Mouse (Mus musculus): ENCODE measurements at regions not wholly inside any gene's neighbourhood (a gene's known extent, or its start where the extent isn't known, plus 50 kb on each side); places are given as distances from the start of the nearest gene placed in this dataset.
A peak's percentile ranks its signal among the peaks of the same experiment; 100 is the strongest.

- 71% methylated on average over 2 of the region's 2 CpGs for WGBS
- no peak overlapping the region for H3K9ac ChIP-seq (ENCODE audit: low read length)
- ATAC-seq (peak; percentile 37; the same call in 1 of the 2 replicates), DNase-seq (ENCODE audit: low spot score) (peak; percentile 27)
- no peak overlapping the region for H3K27ac ChIP-seq (ENCODE audit: low read depth, low read length)
- no peaks in the 10 kb centered on the region for H3K4me1 ChIP-seq (ENCODE audit: control insufficient read depth, insufficient read depth, low read length)
- no peak overlapping the region for H3K4me2 ChIP-seq (ENCODE audit: low read length)
- H3K36me3 ChIP-seq (ENCODE audit: control insufficient read depth, insufficient read depth, low read length): no peaks in the 10 kb centered on the region
- no peaks in the 10 kb centered on the region for H3K9me3 ChIP-seq (replicated peaks; ENCODE audit: control insufficient read depth, low read length)
- no peak overlapping the region for H3K4me3 ChIP-seq (ENCODE audit: low read depth, low read length)
- H3K27me3 ChIP-seq (replicated peaks; ENCODE audit: control insufficient read depth, insufficient read depth, low read length): no peaks in the 10 kb centered on the region
These were observed 246.0 kb downstream of the Hace1 start for GRCm38 (mm10) chr10:45823612-45824011.

- H3K9me3 ChIP-seq (replicated peaks; ENCODE audit: control insufficient read depth, low read length): no peaks in the 10 kb centered on the region
- WGBS: 94% methylated on average over 2 of the region's 2 CpGs
- no peak overlapping the region for H3K27ac ChIP-seq (ENCODE audit: low read depth, low read length)
These were observed 271.0 kb downstream of the Hace1 start for GRCm38 (mm10) chr10:45848654-45849053.

GRCm38 (mm10) chr10:45849841-45850240, 272.2 kb downstream of the Hace1 start:
- ATAC-seq (no peak), DNase-seq (ENCODE audit: low spot score) (no peak)
- H3K27ac ChIP-seq (ENCODE audit: low read depth, low read length): no peak overlapping the region
- no peaks in the 10 kb centered on the region for H3K27me3 ChIP-seq (replicated peaks; ENCODE audit: control insufficient read depth, insufficient read depth, low read length)
- H3K9me3 ChIP-seq (replicated peaks; ENCODE audit: control insufficient read depth, low read length): no peaks in the 10 kb centered on the region
- no peaks in the 10 kb centered on the region for H3K36me3 ChIP-seq (ENCODE audit: control insufficient read depth, insufficient read depth, low read length)
- WGBS: 82% methylated on average over 1 of the region's 1 CpGs
- H3K4me1 ChIP-seq (ENCODE audit: control insufficient read depth, insufficient read depth, low read length): no peaks in the 10 kb centered on the region
- no peak overlapping the region for H3K9ac ChIP-seq (ENCODE audit: low read length)
- H3K4me3 ChIP-seq (ENCODE audit: low read depth, low read length): no peak overlapping the region
- no peak overlapping the region for H3K4me2 ChIP-seq (ENCODE audit: low read length)

More at GRCm38 (mm10) chr10:45848654-45849053, 271.0 kb downstream of the Hace1 start:
- ATAC-seq (no peak), DNase-seq (ENCODE audit: low spot score) (no peak)
- Histone ChIP-seq H3K27me3 (replicated peaks; ENCODE audit: control insufficient read depth, insufficient read depth, low read length) (no peaks in the 10 kb centered on the region), H3K9ac (ENCODE audit: low read length) (no peak overlapping the region), H3K4me2 (ENCODE audit: low read length) (no peak overlapping the region), H3K4me3 (ENCODE audit: low read depth, low read length) (no peak overlapping the region), H3K36me3 (ENCODE audit: control insufficient read depth, insufficient read depth, low read length) (no peaks in the 10 kb centered on the region), H3K4me1 (ENCODE audit: control insufficient read depth, insufficient read depth, low read length) (no peaks in the 10 kb centered on the region)

- H3K27me3 ChIP-seq (replicated peaks; ENCODE audit: control insufficient read depth, insufficient read depth, low read length): no peaks in the 10 kb centered on the region
- no peak overlapping the region for H3K27ac ChIP-seq (ENCODE audit: low read depth, low read length)
- DNase-seq (ENCODE audit: low spot score) (peak; percentile 38), ATAC-seq (no peak)
- no peaks in the 10 kb centered on the region for H3K4me1 ChIP-seq (ENCODE audit: control insufficient read depth, insufficient read depth, low read length)
- 30% methylated on average over 6 of the region's 6 CpGs for WGBS
- H3K9me3 ChIP-seq (replicated peaks; ENCODE audit: control insufficient read depth, low read length): no peaks in the 10 kb centered on the region
- no peak overlapping the region for H3K9ac ChIP-seq (ENCODE audit: low read length)
- H3K4me3 ChIP-seq (ENCODE audit: low read depth, low read length): no peak overlapping the region
- no peaks in the 10 kb centered on the region for H3K36me3 ChIP-seq (ENCODE audit: control insufficient read depth, insufficient read depth, low read length)
- H3K4me2 ChIP-seq (ENCODE audit: low read length): no peak overlapping the region
These were observed 273.0 kb downstream of the Hace1 start for GRCm38 (mm10) chr10:45850625-45851024.

GRCm38 (mm10) chr10:45852688-45853087, 275.1 kb downstream of the Hace1 start:
- Histone ChIP-seq H3K4me3 (ENCODE audit: low read depth, low read length) (no peak overlapping the region), H3K27ac (ENCODE audit: low read depth, low read length) (no peak overlapping the region), H3K9me3 (replicated peaks; ENCODE audit: control insufficient read depth, low read length) (no peaks in the 10 kb centered on the region), H3K4me2 (ENCODE audit: low read length) (no peak overlapping the region), H3K27me3 (replicated peaks; ENCODE audit: control insufficient read depth, insufficient read depth, low read length) (no peaks in the 10 kb centered on the region), H3K4me1 (ENCODE audit: control insufficient read depth, insufficient read depth, low read length) (no peaks in the 10 kb centered on the region), H3K36me3 (ENCODE audit: control insufficient read depth, insufficient read depth, low read length) (no peaks in the 10 kb centered on the region), H3K9ac (ENCODE audit: low read length) (no peak overlapping the region)
- 43% methylated on average over 5 of the region's 5 CpGs for WGBS
- DNase-seq (ENCODE audit: low spot score): no peak
- no peak for ATAC-seq

- H3K4me3 ChIP-seq (ENCODE audit: low read depth, low read length): no peak overlapping the region
- H3K9me3 ChIP-seq (replicated peaks; ENCODE audit: control insufficient read depth, low read length): no peaks in the 10 kb centered on the region
- no peaks in the 10 kb centered on the region for H3K4me1 ChIP-seq (ENCODE audit: control insufficient read depth, insufficient read depth, low read length)
- WGBS: 85% methylated on average over 3 of the region's 3 CpGs
- H3K27ac ChIP-seq (ENCODE audit: low read depth, low read length): no peak overlapping the region
- ATAC-seq: no peak
- no peak overlapping the region for H3K9ac ChIP-seq (ENCODE audit: low read length)
- DNase-seq (ENCODE audit: low spot score): no peak
- no peaks in the 10 kb centered on the region for H3K27me3 ChIP-seq (replicated peaks; ENCODE audit: control insufficient read depth, insufficient read depth, low read length)
- H3K4me2 ChIP-seq (ENCODE audit: low read length): no peak overlapping the region
- no peaks in the 10 kb centered on the region for H3K36me3 ChIP-seq (ENCODE audit: control insufficient read depth, insufficient read depth, low read length)
These were observed 277.9 kb downstream of the Hace1 start for GRCm38 (mm10) chr10:45855514-45855913.

GRCm38 (mm10) chr10:45859137-45859536, 281.5 kb downstream of the Hace1 start:
- no peaks in the 10 kb centered on the region for H3K27me3 ChIP-seq (replicated peaks; ENCODE audit: control insufficient read depth, insufficient read depth, low read length)
- DNase-seq (ENCODE audit: low spot score): no peak
- no peaks in the 10 kb centered on the region for H3K4me1 ChIP-seq (ENCODE audit: control insufficient read depth, insufficient read depth, low read length)
- ATAC-seq: no peak
- no peak overlapping the region for H3K9ac ChIP-seq (ENCODE audit: low read length)
- no peak overlapping the region for H3K4me3 ChIP-seq (ENCODE audit: low read depth, low read length)
- H3K9me3 ChIP-seq (replicated peaks; ENCODE audit: control insufficient read depth, low read length): no peaks in the 10 kb centered on the region
- no peak overlapping the region for H3K27ac ChIP-seq (ENCODE audit: low read depth, low read length)
- H3K36me3 ChIP-seq (ENCODE audit: control insufficient read depth, insufficient read depth, low read length): no peaks in the 10 kb centered on the region
- WGBS: 79% methylated on average over 3 of the region's 3 CpGs
- H3K4me2 ChIP-seq (ENCODE audit: low read length): no peak overlapping the region

- H3K9ac ChIP-seq (ENCODE audit: low read length): no peak overlapping the region
- H3K4me2 ChIP-seq (ENCODE audit: low read length): no peak overlapping the region
- H3K36me3 ChIP-seq (ENCODE audit: control insufficient read depth, insufficient read depth, low read length): no peaks in the 10 kb centered on the region
- no peaks in the 10 kb centered on the region for H3K9me3 ChIP-seq (replicated peaks; ENCODE audit: control insufficient read depth, low read length)
- ATAC-seq: no peak
- H3K27ac ChIP-seq (ENCODE audit: low read depth, low read length): no peak overlapping the region
- no peaks in the 10 kb centered on the region for H3K4me1 ChIP-seq (ENCODE audit: control insufficient read depth, insufficient read depth, low read length)
- no peak overlapping the region for H3K4me3 ChIP-seq (ENCODE audit: low read depth, low read length)
- 30% methylated on average over 4 of the region's 4 CpGs for WGBS
- no peak for DNase-seq (ENCODE audit: low spot score)
- no peaks in the 10 kb centered on the region for H3K27me3 ChIP-seq (replicated peaks; ENCODE audit: control insufficient read depth, insufficient read depth, low read length)
These were observed 282.3 kb downstream of the Hace1 start for GRCm38 (mm10) chr10:45859909-45860308.

GRCm38 (mm10) chr10:45860696-45861095, 283.1 kb downstream of the Hace1 start:
- WGBS: 58% methylated on average over 4 of the region's 4 CpGs

More at GRCm38 (mm10) chr10:45860696-45861095, 283.1 kb downstream of the Hace1 start:
- Histone ChIP-seq H3K4me2 (ENCODE audit: low read length) (no peak overlapping the region), H3K36me3 (ENCODE audit: control insufficient read depth, insufficient read depth, low read length) (no peaks in the 10 kb centered on the region), H3K9me3 (replicated peaks; ENCODE audit: control insufficient read depth, low read length) (no peaks in the 10 kb centered on the region), H3K4me1 (ENCODE audit: control insufficient read depth, insufficient read depth, low read length) (no peaks in the 10 kb centered on the region), H3K27me3 (replicated peaks; ENCODE audit: control insufficient read depth, insufficient read depth, low read length) (no peaks in the 10 kb centered on the region), H3K9ac (ENCODE audit: low read length) (no peak overlapping the region), H3K4me3 (ENCODE audit: low read depth, low read length) (no peak overlapping the region), H3K27ac (ENCODE audit: low read depth, low read length) (no peak overlapping the region)
- ATAC-seq (no peak), DNase-seq (ENCODE audit: low spot score) (no peak)
